Mouse (Mus musculus) cerebellum, adult 9-11 months (tissue): ENCODE results near the gene Islr2.

Source experiments
- DNase-seq: peaks from one replicate; pipeline ENCODE4 v3.0.0; 2022

Gene Islr2

GRCm38 (mm10) chr9:58196610-58197567 lies 7.2 kb downstream of the Islr2 start:
- no peak for DNase-seq

GRCm38 (mm10) chr9:58196141-58196540 lies 8.0 kb downstream of the Islr2 start:
- no peak for DNase-seq

GRCm38 (mm10) chr9:58195671-58196070 lies 8.4 kb downstream of the Islr2 start:
- no peak for DNase-seq

- no peak for DNase-seq
These were observed 9.9 kb downstream of the Islr2 start for GRCm38 (mm10) chr9:58194222-58194621.

GRCm38 (mm10) chr9:58184456-58184855 lies 19.7 kb downstream of the Islr2 start:
- no peak for DNase-seq

GRCm38 (mm10) chr9:58179390-58179789 lies 24.7 kb downstream of the Islr2 start:
- DNase-seq, result no peak

- DNase-seq, result no peak
These were observed 27.0 kb downstream of the Islr2 start for GRCm38 (mm10) chr9:58177165-58177564.

- DNase-seq, result no peak
These were observed 28.2 kb downstream of the Islr2 start for GRCm38 (mm10) chr9:58175745-58176487.

GRCm38 (mm10) chr9:58174818-58175251 lies 29.3 kb downstream of the Islr2 start:
- no peak for DNase-seq

- DNase-seq, result no peak
These were observed 31.3 kb downstream of the Islr2 start for GRCm38 (mm10) chr9:58172863-58173262.

GRCm38 (mm10) chr9:58169426-58169825 lies 34.7 kb downstream of the Islr2 start:
- no peak for DNase-seq

GRCm38 (mm10) chr9:58168880-58169279 lies 35.2 kb downstream of the Islr2 start:
- DNase-seq, result no peak

GRCm38 (mm10) chr9:58165779-58166178 lies 38.3 kb downstream of the Islr2 start:
- DNase-seq, result no peak

- DNase-seq, result no peak
These were observed 41.0 kb downstream of the Islr2 start for GRCm38 (mm10) chr9:58163146-58163545.

GRCm38 (mm10) chr9:58162173-58162572 lies 41.9 kb downstream of the Islr2 start:
- no peak for DNase-seq

GRCm38 (mm10) chr9:58160315-58160714 lies 43.8 kb downstream of the Islr2 start:
- no peak for DNase-seq

- DNase-seq, result no peak
These were observed 44.3 kb downstream of the Islr2 start for GRCm38 (mm10) chr9:58159855-58160254.

GRCm38 (mm10) chr9:58158541-58159311 lies 45.4 kb downstream of the Islr2 start:
- DNase-seq, result no peak

- no peak for DNase-seq
These were observed 46.3 kb downstream of the Islr2 start for GRCm38 (mm10) chr9:58157838-58158237.

GRCm38 (mm10) chr9:58156819-58157560 lies 47.1 kb downstream of the Islr2 start:
- DNase-seq, result no peak

GRCm38 (mm10) chr9:58155366-58155765 lies 48.8 kb downstream of the Islr2 start:
- no peak for DNase-seq

GRCm38 (mm10) chr9:58153095-58153494 lies 51.0 kb downstream of the Islr2 start:
- no peak for DNase-seq
